13 mouse cellular contexts compared by ENCODE assay signal in the genomic region with DNA sequence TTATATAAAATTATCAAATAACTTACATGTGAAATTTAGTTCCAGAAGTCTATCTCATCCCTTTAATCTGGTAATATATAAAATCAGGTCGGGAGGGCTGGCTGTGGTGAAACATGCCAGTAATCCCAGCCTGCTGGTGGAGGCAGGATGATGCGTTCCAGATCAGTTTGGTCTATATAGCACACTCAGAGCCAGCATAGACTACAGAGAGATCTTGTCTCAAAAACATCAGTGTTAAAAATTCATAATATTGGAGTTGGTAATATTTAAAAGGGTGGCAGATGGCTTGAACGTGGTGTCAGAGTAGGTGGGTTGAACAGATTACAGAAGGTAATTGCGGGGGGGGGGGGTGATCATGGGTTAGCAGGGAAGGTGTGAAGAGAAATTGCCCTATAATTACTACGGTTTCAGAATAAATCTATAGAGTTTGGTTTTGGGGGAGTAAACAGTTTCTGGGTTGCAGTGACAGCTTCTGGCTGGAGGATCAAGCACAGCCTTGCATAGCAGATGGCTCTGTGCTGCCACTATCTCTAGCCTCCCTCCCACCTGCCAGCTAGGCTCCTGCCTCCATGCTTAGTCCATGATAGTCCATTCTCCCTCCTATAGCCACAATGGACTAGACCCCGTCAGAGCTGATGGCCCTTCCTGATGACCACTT.
"Had no signal": no experiment of that assay in that cellular context is flagged by ENCODE, and none has a peak within 500 bp of the region (broad histone marks: within the 10 kb centered on the region; RNA-seq: fewer than 3 reads in every experiment).

No protein-coding gene starts in this region.

- H3K36me3 ChIP-seq: limb, embryonic 13.5 days; midbrain, embryonic 15.5 days; neural tube, embryonic 12.5 days had no signal

- H3K27ac ChIP-seq: kidney, postnatal 0 days; limb, embryonic 13.5 days; liver, embryonic 14.5 days; midbrain, embryonic 15.5 days; neural tube, embryonic 12.5 days had no signal

- H3K4me1 ChIP-seq: midbrain, embryonic 15.5 days; neural tube, embryonic 12.5 days had no signal

- ATAC-seq: midbrain, embryonic 15.5 days had no signal

- H3K9me3 ChIP-seq: limb, embryonic 13.5 days; midbrain, embryonic 15.5 days; neural tube, embryonic 12.5 days had no signal

- H3K27me3 ChIP-seq: limb, embryonic 13.5 days; midbrain, embryonic 15.5 days; neural tube, embryonic 12.5 days had no signal

- H3K4me3 ChIP-seq: limb, embryonic 13.5 days; midbrain, embryonic 15.5 days; neural tube, embryonic 12.5 days had no signal

- DNase-seq: kidney, adult 9 months; kidney, postnatal 36 days; left cerebral cortex, postnatal 4 days; lung, adult 18-20 months; right cerebral cortex, postnatal 4 days; spleen, adult 18-20 months; thymus, adult 18-20 months; thymus, postnatal 14 days had no signal
